Mouse (Mus musculus) megakaryocyte, embryonic 14.5 days (primary cell): ENCODE results near the gene Trabd2b.

ENCODE experiments used
- FLI1 ChIP-seq: IDR thresholded peaks from 2 replicates; pipeline ENCODE4 v1.6.1; 2012; ENCODE audit warnings: low read length, inconsistent platforms, mixed read lengths
- GATA1 ChIP-seq: IDR thresholded peaks from 3 replicates; pipeline ENCODE4 v1.6.1; 2012; ENCODE audit warnings: mixed read lengths, low read length, inconsistent platforms, borderline replicate concordance

- TF ChIP-seq GATA1 = no peak
- TF ChIP-seq FLI1 = no peak
These were observed 27.0 kb upstream of the Trabd2b start for GRCm38 (mm10) chr4:114379416-114379956.
